Mouse (Mus musculus) limb, embryonic 10.5 days (tissue): ENCODE results near the gene Trpv2. TPM values are rescaled to one million over a fixed set of nuclear protein-coding genes. Genes with fewer than 3 reads are reported as not detected.
A peak's percentile ranks its signal among the peaks of the same experiment; 100 is the strongest.

Experiments
- DNase-seq: peaks from one replicate; pipeline ENCODE4 v3.0.0-alpha.2; 2017; ENCODE audit warnings: low spot score
- H3K27ac ChIP-seq: fragments of 300-500 bp; sonication (generic); 2 replicates; pipeline ENCODE4 v1.5.1; 2016; ENCODE audit warnings: mild to moderate bottlenecking
- H3K27me3 ChIP-seq: fragments of 300-500 bp; sonication (generic); 2 replicates; pipeline ENCODE4 v1.6.1; 2016; ENCODE audit warnings: low read depth, mild to moderate bottlenecking; ENCODE audit not compliant: poor library complexity, severe bottlenecking
- H3K36me3 ChIP-seq: fragments of 300-500 bp; sonication (generic); 2 replicates; pipeline ENCODE4 v1.6.1; 2016; ENCODE audit warnings: mild to moderate bottlenecking, moderate library complexity
- H3K4me1 ChIP-seq: fragments of 300-500 bp; sonication (generic); 2 replicates; pipeline ENCODE4 v1.6.1; 2016
- H3K4me3 ChIP-seq: fragments of 300-500 bp; sonication (generic); 2 replicates; pipeline ENCODE4 v1.5.1; 2016; ENCODE audit warnings: mild to moderate bottlenecking, moderate library complexity
- H3K9me3 ChIP-seq: fragments of 300-500 bp; sonication (generic); replicated peaks from 2 replicates; pipeline ENCODE4 v1.6.1; 2016; ENCODE audit warnings: mild to moderate bottlenecking
- WGBS: fragments of 180-500 bp; shearing (Covaris S2); methylation state at CpG from one replicate; pipeline ENCODE4 v1.1.7; 2016; 5-methylcytosine and 5-hydroxymethylcytosine counted together
- polyA plus RNA-seq: library from polyadenylated mRNA; unstranded; fragments of >200 nt; fragmentation: Nextera tagmentation; extraction: Ambion mirVana; gene quantifications from 2 replicates; pipeline ENCODE4 v1.2.1, GENCODE M21; 2016

Gene Trpv2
- polyA plus RNA-seq, 1 experiment from 2014 or later, result 0.55 TPM

GRCm38 (mm10) chr11:62551226-62552119 is 22.8 kb upstream of the Trpv2 start:
- Histone ChIP-seq H3K4me3 (peak overlapping the region; percentile 74), H3K27ac (peak overlapping the region; percentile 100), H3K36me3 (peaks cover 32% of the 10 kb centered on the region), H3K4me1 (peaks cover 27% of the 10 kb centered on the region), H3K27me3 (no peaks in the 10 kb centered on the region), H3K9me3 (no peaks in the 10 kb centered on the region)
- peak; percentile 92 for DNase-seq
- whole genome bisulfite sequencing, result under 1% methylated on average over 58 of the region's 58 CpGs

DNA sequence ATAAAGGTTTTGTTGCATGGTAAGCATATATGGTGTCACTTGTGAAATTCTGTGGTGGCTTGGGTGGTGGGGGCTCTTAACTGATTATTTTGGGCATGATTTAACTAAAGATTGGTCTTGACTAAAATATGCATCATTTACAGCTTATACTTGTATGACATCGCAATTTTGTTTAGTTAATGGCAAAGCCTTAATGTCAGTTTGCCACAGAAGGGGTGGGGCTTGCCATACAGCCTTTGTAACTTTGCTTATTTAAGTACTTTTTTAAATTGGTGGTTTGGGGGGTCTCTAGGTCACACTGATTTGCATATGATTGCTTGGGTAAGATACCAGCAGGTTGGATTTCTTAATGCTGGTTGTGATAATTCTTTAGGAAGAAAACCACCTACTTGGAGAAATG is 21.1 kb upstream of the Trpv2 start:
- no peaks in the 10 kb centered on the region for H3K27me3 ChIP-seq
- H3K27ac ChIP-seq, result no peak overlapping the region
- WGBS, result 57% methylated on average over 1 of the region's 1 CpGs
- peak overlapping the region; percentile 57 for H3K4me3 ChIP-seq
- no peak for DNase-seq
- no peaks in the 10 kb centered on the region for H3K9me3 ChIP-seq
- H3K4me1 ChIP-seq, result peaks cover 27% of the 10 kb centered on the region
- H3K36me3 ChIP-seq, result peaks cover 32% of the 10 kb centered on the region

DNA sequence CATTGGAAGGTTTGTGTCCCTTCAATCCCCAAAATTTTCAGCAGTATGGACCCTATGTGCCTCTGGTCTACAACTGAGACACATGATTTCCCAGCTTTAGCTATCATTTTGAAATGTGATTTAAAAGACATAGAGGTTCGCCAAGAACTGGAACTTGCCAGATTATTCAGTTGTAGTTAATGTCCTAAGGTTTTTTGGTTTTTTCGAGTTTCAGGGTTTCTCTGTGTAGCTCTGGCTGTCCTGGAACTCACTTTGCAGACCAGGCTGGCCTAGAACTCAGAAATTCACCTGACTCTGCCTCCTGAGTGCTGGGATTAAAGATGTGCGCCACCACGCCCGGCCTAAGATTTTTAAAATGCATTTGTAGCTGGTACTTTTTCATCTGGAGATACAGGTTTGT is 20.7 kb upstream of the Trpv2 start:
- WGBS, result 89% methylated on average over 5 of the region's 5 CpGs
- H3K27me3 ChIP-seq, result no peaks in the 10 kb centered on the region
- H3K9me3 ChIP-seq, result no peaks in the 10 kb centered on the region
- H3K4me1 ChIP-seq, result peaks cover 27% of the 10 kb centered on the region
- H3K27ac ChIP-seq, result no peak overlapping the region
- peaks cover 32% of the 10 kb centered on the region for H3K36me3 ChIP-seq
- DNase-seq, result no peak
- H3K4me3 ChIP-seq, result peak overlapping the region; percentile 57

- Histone ChIP-seq H3K27ac (no peak overlapping the region), H3K4me1 (peaks cover 30% of the 10 kb centered on the region), H3K9me3 (no peaks in the 10 kb centered on the region), H3K27me3 (no peaks in the 10 kb centered on the region), H3K4me3 (peak overlapping the region; percentile 57), H3K36me3 (peaks cover 32% of the 10 kb centered on the region)
- WGBS, result 83% methylated on average over 5 of the region's 5 CpGs
- DNase-seq, result no peak
Observed at GRCm38 (mm10) chr11:62554163-62554855, 20.0 kb upstream of the Trpv2 start.

DNA sequence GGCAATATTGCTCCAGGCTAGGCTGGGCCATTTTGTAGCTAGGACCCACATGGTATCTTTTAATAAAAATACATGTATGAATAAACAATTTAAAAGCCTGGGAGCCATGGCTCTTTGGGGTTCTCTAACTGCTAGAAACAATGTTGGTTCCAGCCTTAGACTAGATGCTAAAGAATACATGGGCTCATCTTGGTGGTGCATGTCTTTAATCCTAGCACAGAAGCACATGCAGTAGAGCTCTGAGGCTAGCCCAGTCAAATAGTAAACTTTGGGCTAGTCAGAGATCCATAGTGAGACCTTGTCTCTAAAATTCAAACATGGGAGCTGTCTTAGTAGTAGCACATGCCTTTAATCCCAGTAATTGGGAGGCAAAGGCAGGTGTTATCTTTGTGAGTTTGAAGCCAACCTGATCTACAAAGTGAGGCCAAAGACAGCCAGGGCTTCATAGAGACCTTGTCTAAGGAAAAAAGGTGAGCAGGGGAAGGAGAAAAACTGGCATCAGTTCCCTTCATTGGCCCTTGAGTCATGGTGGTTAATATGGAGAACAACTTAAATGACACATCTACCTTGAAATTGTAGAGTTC is 19.3 kb upstream of the Trpv2 start:
- Histone ChIP-seq H3K4me3 (peak overlapping the region; percentile 57; the same call in 1 of the 2 replicates), H3K4me1 (peaks cover 26% of the 10 kb centered on the region), H3K36me3 (peaks cover 32% of the 10 kb centered on the region), H3K27ac (no peak overlapping the region), H3K9me3 (no peaks in the 10 kb centered on the region), H3K27me3 (peaks cover under 1% of the 10 kb centered on the region; the same call in 1 of the 2 replicates)
- no peak for DNase-seq

GRCm38 (mm10) chr11:62555896-62556412 is 18.3 kb upstream of the Trpv2 start:
- peaks cover 32% of the 10 kb centered on the region for H3K4me1 ChIP-seq
- DNase-seq, result no peak

DNA sequence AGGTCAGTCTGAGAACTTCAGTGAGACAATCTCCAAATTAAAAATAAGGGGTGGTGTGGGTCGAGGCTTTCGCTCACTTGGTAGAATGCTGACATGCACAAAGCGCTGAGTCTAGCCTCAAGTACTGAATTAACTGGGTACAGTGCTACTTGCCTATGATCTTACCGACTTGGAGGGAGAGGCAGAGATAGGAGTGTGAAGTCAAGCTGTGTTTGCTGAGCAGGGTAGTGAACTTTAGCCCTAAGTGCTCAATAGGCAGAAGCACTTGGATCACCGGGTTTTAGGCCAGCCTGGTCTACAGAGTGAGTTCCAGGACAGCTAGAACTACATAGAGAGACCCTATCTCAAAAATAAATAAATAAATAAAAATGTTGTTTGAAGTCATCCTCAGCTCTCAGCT is 17.1 kb upstream of the Trpv2 start:
- 69% methylated on average over 5 of the region's 5 CpGs for WGBS
- Histone ChIP-seq H3K27ac (no peak overlapping the region), H3K36me3 (peaks cover 32% of the 10 kb centered on the region), H3K4me1 (peaks cover 32% of the 10 kb centered on the region), H3K4me3 (no peak overlapping the region), H3K9me3 (no peaks in the 10 kb centered on the region), H3K27me3 (peaks cover 15% of the 10 kb centered on the region; the same call in 1 of the 2 replicates)
- no peak for DNase-seq

More at GRCm38 (mm10) chr11:62555896-62556412, 18.3 kb upstream of the Trpv2 start:
- Histone ChIP-seq H3K9me3 (no peaks in the 10 kb centered on the region), H3K27ac (no peak overlapping the region), H3K4me3 (no peak overlapping the region), H3K27me3 (peaks cover 8% of the 10 kb centered on the region; the same call in 1 of the 2 replicates), H3K36me3 (peaks cover 32% of the 10 kb centered on the region)

DNA sequence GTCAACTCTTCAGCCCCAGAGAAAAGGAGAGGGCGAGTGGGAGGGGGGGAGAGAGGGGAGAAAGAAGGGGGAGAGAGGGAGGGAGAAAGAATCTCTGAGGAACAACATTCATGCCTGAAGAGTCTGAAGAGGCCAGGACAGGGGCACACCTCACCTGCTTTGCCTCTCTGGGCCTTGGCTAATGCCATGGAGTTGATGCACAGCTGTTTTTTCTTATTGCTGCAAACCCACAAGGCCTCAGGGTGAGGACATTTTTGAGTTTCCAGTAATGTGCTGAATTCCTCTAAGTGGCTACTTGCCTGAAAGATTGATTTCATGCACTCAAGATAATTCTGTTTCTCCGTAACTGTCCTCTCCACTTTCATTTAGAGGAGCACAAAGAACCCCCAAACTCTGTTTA is 16.1 kb upstream of the Trpv2 start:
- no peak overlapping the region for H3K27ac ChIP-seq
- peaks cover 15% of the 10 kb centered on the region; the same call in 1 of the 2 replicates for H3K27me3 ChIP-seq
- WGBS, result 83% methylated on average over 2 of the region's 2 CpGs
- H3K9me3 ChIP-seq, result no peaks in the 10 kb centered on the region
- peaks cover 27% of the 10 kb centered on the region for H3K36me3 ChIP-seq
- H3K4me3 ChIP-seq, result no peak overlapping the region
- peaks cover 31% of the 10 kb centered on the region for H3K4me1 ChIP-seq
- DNase-seq, result no peak

GRCm38 (mm10) chr11:62558961-62559646 is 15.2 kb upstream of the Trpv2 start:
- Histone ChIP-seq H3K4me1 (peaks cover 22% of the 10 kb centered on the region), H3K27ac (no peak overlapping the region), H3K9me3 (no peaks in the 10 kb centered on the region), H3K4me3 (no peak overlapping the region), H3K27me3 (peaks cover 15% of the 10 kb centered on the region; the same call in 1 of the 2 replicates), H3K36me3 (peaks cover 17% of the 10 kb centered on the region)
- WGBS, result 64% methylated on average over 6 of the region's 6 CpGs
- DNase-seq, result no peak

- Histone ChIP-seq H3K4me1 (peaks cover 13% of the 10 kb centered on the region), H3K27me3 (peaks cover 15% of the 10 kb centered on the region; the same call in 1 of the 2 replicates), H3K36me3 (peaks cover 3% of the 10 kb centered on the region), H3K27ac (peak overlapping the region; percentile 50; the same call in 1 of the 2 replicates), H3K9me3 (no peaks in the 10 kb centered on the region), H3K4me3 (peak overlapping the region; percentile 44)
- WGBS, result 37% methylated on average over 43 of the region's 43 CpGs
- DNase-seq, result peak; percentile 46
Observed at GRCm38 (mm10) chr11:62560463-62561016, 13.7 kb upstream of the Trpv2 start.

DNA sequence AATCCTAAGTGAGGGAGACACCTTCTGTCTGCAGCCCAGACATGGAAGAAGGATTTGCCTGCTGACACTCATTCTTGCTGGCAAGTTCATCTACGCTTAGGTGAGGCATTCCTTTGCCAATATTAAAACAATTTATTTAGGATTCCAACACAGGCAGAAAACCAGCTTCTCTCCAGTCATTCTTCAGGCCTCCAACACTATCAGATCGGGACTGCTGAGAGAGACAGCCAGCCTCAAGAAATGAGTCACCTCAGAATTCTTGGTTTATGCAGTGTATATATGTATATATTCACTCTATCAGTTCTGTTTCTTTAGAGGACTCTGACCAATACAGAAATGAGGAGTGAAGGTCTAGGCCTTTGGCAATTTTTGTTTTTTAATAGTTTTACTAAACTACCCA is 10.7 kb upstream of the Trpv2 start:
- Histone ChIP-seq H3K27ac (no peak overlapping the region), H3K4me1 (peaks cover 18% of the 10 kb centered on the region)
- WGBS, result 92% methylated on average over 2 of the region's 2 CpGs

GRCm38 (mm10) chr11:62565747-62566146 is 8.5 kb upstream of the Trpv2 start:
- peaks cover 9% of the 10 kb centered on the region for H3K4me1 ChIP-seq
- WGBS, result 73% methylated on average over 7 of the region's 7 CpGs
- no peaks in the 10 kb centered on the region for H3K36me3 ChIP-seq

More for the DNA sequence above, 10.7 kb upstream of the Trpv2 start:
- Histone ChIP-seq H3K4me3 (no peak overlapping the region), H3K27me3 (peaks cover 15% of the 10 kb centered on the region; the same call in 1 of the 2 replicates), H3K9me3 (no peaks in the 10 kb centered on the region), H3K36me3 (no peaks in the 10 kb centered on the region)
- DNase-seq, result no peak

More at GRCm38 (mm10) chr11:62565747-62566146, 8.5 kb upstream of the Trpv2 start:
- no peak overlapping the region for H3K4me3 ChIP-seq
- 0 out of 2 replicates have a peak, but pooled peaks cover 7% of the 10 kb centered on the region for H3K27me3 ChIP-seq
- no peaks in the 10 kb centered on the region for H3K9me3 ChIP-seq
- no peak overlapping the region for H3K27ac ChIP-seq
- DNase-seq, result no peak
